Mouse (Mus musculus): ENCODE data around the gene Tgfa.

The Tgfa gene

DNA sequence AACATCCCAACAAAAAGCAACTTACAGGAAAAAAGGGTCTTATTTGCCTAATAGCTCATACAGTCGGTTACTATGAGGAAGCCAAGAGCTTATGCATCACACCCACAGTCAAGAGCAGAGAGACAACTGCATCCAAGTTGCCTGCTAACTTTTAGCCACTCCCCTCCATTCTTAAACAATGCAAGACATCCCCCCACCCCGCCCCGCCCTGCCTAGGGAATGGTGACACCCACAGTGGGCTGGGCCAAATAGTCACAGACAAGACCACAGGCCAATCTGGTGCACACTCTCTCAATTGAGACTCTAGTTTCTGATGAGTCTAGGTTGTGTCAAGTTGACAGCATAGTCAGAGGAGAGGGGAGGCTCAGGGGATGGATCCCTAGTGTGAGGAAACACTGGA lies 101.1 kb downstream of the Tgfa start:
- DNase-seq (ENCODE audit: inconsistent ontology term): no peak

DNA sequence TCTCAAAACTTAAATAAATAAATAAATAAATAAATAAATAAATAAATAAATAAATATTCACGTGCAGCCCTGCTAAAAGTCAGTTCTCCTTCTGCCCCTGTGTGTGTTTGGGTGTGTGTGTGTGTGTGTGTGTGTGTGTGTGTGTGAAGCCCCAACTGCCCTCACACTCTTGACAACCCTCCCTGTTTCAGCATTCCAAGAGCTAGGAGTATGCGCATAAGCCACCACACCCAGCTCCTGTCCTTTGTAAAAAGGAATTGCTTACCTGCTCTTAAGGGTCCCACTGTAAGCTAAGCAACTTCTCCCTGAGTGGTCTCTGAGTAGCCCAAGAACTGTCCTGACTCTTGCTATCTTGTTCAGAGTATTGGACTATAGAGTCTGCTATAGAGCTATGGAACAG lies 101.9 kb downstream of the Tgfa start:
- DNase-seq (ENCODE audit: inconsistent ontology term): no peak

DNA sequence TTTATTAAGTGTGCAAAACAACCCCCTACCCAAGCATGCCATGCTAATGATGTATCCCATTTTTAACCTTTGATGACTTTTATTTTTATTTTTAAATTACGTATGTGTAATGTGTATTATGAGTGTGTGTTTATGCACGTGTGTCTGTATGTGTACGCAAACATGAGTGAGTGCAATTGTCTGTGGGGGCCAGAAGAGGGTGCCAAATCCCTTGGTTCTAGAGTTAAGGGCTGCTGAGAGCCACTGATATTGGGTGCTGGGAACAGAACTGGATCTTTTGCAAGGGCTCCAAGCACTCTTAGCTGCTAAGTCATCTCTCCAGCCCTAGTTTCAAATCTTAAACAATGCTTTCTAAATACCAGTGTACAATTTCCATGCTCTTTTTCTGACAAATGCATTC lies 103.9 kb downstream of the Tgfa start:
- no peak for DNase-seq (ENCODE audit: inconsistent ontology term)

DNA sequence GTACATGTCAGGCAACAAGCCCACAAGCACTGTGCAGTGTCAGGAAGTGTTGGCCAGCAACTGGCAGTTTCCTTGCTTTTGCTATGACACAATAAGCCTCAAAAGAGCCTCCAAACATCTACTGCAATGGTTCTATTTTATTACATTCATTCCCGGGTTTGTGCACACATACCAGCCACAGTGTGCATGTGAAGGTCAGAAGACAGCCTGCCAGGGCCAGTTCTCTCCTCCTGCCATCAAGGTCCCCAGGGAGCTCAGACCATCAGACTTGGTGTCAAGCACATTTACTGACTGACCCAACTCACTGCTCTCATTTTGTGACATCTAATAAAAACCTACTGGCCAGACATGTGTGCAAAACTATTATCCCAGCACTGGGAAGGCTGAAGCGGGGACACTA lies 104.4 kb downstream of the Tgfa start:
- no peak for DNase-seq (ENCODE audit: inconsistent ontology term)

DNA sequence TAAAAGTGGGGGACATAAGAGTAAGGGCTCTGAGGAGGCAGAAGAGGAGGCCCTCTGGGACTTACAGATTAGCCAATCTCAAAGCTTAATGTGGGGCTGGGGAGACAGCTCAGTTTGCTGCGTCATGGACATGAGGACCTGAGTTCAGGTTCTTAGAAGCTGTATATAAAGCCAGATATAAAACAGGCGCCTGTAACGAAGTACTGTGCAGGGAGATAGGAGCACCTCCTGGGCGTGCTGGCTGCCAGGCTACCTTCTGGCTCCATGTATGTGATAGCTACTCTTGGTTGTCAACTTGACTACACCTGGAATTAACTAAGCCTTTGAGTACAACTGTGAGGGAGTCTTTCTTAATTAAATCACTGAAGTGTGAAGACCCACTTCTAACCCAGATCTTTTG lies 110.7 kb downstream of the Tgfa start:
- DNase-seq (ENCODE audit: inconsistent ontology term): no peak

DNA sequence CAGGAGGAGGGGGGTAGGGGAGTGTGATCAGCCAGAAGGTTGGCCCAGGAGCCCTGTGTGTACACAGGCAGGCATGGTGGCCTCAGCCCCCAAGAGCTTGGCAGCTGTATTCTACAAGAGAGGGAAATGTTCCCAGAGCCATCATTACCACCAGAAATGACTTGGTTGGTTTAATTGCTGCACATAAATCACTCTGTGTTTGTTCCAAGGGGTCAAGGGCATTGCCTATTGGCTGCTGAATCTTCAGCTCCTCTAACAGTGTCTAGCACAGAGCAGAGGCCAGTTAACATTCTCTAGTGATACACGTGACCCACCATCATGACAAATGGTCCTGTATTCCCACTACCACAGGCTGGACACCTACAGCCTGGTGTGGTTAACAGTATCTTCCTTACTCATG lies 119.0 kb downstream of the Tgfa start:
- DNase-seq (ENCODE audit: inconsistent ontology term): no peak

DNA sequence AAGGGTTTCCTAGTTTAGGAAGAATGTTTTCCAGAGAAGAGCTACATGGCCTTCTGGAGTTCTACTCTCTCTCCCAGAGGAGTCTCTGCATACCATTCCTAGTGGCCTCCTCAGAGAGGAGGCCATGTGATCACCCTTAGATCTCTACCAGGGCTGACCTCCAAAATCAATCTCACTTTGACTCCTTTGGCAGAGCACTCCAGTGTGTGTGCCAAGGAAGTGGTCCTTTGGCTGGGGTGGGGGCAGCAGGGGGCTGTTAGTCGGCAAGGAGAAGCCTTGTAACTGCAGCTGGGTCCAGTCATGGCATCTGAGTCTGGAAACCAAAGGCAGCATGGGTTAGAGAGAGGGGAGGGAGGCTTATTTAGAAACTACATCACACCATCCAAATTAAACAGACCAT lies 122.0 kb downstream of the Tgfa start:
- no peak for DNase-seq (ENCODE audit: inconsistent ontology term)

DNA sequence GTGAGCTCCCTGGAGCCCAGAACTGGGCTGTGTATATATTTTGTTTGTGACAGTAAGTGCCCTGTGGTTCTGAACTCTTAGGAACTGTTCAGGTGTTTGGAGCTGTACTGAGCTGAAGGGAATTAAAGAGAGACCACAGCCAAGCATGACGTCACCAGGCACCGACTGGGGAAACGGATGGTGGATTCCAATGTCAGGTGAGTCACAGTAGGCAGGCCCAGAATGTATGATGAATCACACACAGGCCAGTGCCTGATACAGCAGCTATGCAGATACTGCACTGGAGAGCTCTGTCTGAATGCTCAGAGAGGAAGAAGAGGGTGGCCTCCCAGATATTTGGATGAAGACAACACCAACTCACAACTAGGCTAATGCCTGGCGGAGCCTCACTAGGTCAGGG lies 123.8 kb downstream of the Tgfa start:
- peak; percentile 78 for DNase-seq (ENCODE audit: inconsistent ontology term)

DNA sequence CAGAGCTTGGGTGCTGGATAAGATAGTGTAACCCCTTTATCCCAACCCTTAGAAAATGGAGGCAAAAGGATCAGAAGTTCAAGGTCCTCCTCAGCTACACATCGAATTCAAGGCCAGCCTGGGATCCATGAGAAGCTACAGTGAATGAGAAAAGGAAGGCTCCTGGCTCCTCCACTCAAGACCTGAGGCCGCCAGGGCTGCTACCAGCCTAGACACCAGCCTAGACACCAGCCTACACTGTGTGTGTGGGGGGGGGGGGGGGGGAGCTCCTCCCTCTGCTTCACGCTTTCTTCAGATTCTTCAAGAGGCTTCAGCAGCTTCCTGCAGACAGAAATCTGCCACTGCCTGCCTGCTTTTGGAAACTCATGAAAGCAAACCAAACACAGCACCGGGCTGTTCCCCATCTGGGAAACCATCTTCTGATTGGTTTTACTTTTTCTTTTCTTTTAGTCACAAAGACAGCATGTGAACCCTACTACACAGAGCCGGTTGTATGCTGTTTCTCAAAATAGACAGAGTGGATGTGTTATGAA lies 127.1 kb downstream of the Tgfa start:
- DNase-seq (ENCODE audit: inconsistent ontology term): no peak

DNA sequence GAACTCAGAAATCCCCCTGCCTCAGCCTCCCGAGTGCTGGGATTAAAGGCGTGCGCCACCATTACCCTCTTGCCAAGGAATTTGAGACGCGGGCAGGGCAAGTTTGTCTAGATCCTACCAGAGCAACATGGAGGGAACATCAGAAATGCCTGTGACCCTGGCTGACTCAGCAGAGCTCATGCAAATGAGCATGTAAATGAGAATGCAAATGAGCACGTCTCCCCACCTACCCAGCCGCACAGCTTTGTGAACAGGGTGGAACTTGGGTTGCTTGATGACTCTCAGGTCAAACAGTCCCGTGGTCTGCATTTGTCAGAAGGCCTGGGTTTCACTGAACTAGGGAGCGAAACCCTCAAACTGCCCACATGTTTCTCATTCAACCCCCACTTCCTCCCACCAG lies 128.0 kb downstream of the Tgfa start:
- DNase-seq (ENCODE audit: inconsistent ontology term): no peak

DNA sequence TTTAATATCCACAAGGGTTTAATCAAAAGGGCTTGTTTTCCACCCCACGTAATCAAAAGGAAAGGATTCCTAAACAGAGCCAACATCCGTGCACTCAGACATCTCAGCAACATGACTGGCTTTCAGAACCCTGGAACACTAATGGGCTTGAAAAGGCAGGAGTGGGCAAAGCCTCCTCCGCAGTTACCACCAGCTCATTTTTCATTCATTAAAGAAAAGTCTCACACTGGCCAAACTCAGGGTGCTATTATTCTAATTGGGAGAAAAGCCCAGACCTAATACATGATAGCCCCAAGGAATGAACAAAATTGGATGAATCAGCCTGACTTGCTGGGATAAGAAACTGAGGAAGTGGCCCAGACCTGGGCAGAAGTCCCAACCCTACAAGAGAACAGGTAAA lies 129.4 kb downstream of the Tgfa start:
- peak; percentile 94 for DNase-seq (ENCODE audit: inconsistent ontology term)

Measured in Muller cell, postnatal 12 days (primary cell).